Mouse (Mus musculus) heart, postnatal 10 days (tissue): ENCODE measurements around the gene Npm1. TPM values are rescaled to one million over a fixed set of nuclear protein-coding genes. Genes with fewer than 3 reads are reported as not detected.

ENCODE experiments used
- DNase-seq, 2 experiments: peaks; one replicate each; pipeline ENCODE4 v3.0.0; 2021
- intact Hi-C: fragments of 180-260 bp; cut with DNase I; formaldehyde crosslinking; loops from one replicate; pipeline ENCODE4 v1.15.1; 2025
- total RNA-seq, 2 experiments: library from RNA; stranded (reverse); gene quantifications; 2 replicates each; pipeline ENCODE4 v1.2.3; 2021

The Npm1 gene
- total RNA-seq, 2 experiments from 2014 or later, result 202 to 225 TPM

- peak in 1 of 2 experiments; percentile 63 for DNase-seq
- intact Hi-C loops, result loop anchor here (1.0 to 5.0 kb wide), 7 partner anchors 49 to 523 kb away; partner anchors contain the start of gene Fbxw11
Measured at GRCm38 (mm10) chr11:33147572-33148337, 15.3 kb downstream of the Npm1 start.

GRCm38 (mm10) chr11:33147171-33147571 is 15.8 kb downstream of the Npm1 start, which contains the start of gene Fgf18:
TSS of gene Fgf18 (minus strand) at chr11:33147400.
- peak; percentile 51 for DNase-seq
- intact Hi-C loops, result loop anchor here (5.0 kb wide), 3 partner anchors 115 to 505 kb away; partner anchors contain the start of gene Fbxw11

DNA sequence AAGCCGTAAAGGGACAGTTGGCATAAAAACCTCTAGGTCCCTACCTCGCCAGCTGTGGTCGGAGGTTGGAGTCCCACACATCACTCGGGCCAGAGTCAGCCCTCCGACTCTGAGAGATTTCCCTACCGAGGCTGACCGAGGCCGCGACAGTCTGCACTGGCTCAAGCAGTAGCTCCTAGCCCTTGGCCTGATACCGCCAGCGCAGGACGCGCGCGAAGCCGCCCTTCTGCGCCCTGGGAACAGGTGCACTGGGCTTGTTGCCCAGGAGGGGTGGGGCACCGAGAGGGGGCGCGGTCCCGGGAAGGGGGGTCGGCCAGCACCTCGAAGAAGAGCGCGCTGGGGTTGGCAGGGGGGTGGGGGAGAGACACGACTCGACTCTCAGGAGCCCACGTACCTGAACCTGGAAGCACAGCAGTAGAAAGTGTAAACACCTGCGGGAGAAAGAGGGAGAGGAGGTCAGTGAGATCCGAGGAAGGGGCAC is 16.3 kb downstream of the Npm1 start:
- intact Hi-C loops, result loop anchor here (5.0 kb wide), 3 partner anchors 114 to 504 kb away; partner anchors contain the start of gene Fbxw11
- peak; percentile 68 to 71 for DNase-seq

DNA sequence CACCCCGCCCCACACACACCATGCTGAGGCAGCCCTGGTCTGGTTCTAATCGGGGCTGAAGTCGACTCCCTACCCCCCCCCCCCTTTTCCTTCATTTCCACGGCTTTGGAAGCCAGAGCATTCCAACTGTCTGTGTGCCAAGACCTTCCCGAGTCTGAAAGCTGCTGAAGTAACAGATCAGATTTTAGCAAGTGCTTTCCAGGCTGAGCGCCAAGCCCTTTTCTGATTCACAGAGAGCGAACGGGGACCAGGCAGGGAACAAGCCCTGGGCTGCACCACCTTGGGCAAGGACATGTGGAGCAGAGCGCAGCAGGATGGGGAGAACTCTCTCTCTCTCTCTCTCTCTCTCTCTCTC is 16.9 kb downstream of the Npm1 start:
- intact Hi-C loops, result loop anchor here (5.0 kb wide), 3 partner anchors 114 to 504 kb away; partner anchors contain the start of gene Fbxw11

DNA sequence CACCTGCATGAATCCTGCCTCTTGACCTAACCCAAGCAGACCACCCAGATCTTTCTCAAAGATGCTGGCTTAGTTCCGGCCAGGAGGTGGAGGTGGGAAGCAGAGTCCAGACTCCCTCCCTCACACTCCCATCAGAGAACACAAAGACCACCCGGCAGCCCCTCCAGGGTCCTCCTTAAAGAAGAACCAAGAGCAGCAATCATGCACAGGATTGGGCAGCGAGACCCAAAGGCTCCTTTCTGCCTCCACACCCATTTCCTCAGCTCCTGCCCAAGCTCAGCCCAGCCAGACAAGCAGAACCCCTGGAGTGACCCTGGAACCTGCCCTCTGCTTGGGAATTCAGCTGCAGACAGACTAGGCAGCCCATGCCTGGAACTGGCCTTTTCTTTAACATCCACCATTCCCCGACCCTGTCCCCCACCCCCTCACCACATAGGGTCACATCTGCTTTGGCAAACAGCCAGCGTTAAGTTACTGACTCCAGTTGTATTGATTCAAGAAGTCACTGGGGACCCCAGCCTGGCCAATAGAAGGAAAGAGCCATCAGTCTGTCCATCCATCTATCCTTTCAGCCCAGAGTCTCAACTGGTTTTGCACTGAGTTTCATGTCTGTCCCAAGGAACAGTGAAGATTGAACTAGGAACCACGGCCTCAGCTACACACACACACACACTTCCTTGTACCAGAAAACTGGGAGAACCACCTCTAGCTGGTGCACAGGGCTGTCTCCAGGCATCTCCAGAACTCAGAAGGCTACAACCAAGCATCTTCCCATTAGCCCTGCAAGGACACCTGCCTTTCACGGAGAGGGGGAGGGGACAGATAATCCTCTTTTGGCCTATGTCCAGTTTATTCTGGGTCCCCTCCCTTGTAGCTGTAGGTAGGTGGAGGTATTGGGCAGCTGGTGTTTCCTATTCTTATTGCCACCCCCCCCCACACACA is 17.5 kb downstream of the Npm1 start:
- DNase-seq, result peak in 1 of 2 experiments; percentile 15
- intact Hi-C loops, result loop anchor here (5.0 kb wide), 3 partner anchors 113 to 503 kb away; partner anchors contain the start of gene Fbxw11

More for the DNA sequence above, 16.9 kb downstream of the Npm1 start:
- peak; percentile 94 for DNase-seq

GRCm38 (mm10) chr11:33143906-33144305 is 19.1 kb downstream of the Npm1 start:
- DNase-seq, result peak in 1 of 2 experiments; percentile 14
- intact Hi-C loops, result no loop called here

DNA sequence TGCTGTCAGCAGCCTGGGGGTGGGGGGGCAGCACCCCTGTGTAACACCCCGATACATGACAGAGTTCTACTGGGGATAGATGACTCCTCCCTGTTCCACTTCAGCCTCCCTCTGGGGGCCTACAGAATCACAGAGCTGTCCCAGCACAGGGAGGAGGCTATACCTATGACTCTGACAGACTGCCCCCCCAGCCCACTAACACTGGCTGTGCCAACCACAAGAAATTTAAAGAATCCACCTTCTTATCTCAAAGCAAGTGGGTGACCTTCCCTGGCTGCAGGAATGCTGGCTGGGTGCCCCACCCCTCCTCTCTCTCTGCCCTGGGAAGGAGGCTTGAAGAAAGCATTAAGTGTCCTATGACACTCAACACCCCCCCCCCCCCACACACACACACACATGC is 20.2 kb downstream of the Npm1 start:
- intact Hi-C loops, result no loop called here
- peak; percentile 67 to 75 for DNase-seq

DNA sequence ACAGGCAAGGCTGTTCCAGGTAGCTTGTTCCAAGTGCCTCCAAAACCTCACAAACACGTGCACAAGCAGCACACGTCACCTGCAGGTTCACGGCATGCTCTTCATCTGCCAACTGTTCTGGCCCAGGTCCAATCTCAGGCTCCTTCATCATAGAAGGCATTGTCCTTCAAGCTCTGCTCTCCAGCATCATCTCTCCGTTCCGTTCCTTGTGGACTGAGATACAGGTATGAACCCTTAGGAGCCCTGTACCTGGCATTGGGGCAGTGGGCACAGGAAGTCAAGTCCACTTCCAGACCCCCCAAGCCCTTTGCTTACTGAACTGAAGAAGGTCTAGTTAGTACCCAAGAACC is 22.9 kb downstream of the Npm1 start:
- DNase-seq, result no peak
- intact Hi-C loops, result no loop called here

DNA sequence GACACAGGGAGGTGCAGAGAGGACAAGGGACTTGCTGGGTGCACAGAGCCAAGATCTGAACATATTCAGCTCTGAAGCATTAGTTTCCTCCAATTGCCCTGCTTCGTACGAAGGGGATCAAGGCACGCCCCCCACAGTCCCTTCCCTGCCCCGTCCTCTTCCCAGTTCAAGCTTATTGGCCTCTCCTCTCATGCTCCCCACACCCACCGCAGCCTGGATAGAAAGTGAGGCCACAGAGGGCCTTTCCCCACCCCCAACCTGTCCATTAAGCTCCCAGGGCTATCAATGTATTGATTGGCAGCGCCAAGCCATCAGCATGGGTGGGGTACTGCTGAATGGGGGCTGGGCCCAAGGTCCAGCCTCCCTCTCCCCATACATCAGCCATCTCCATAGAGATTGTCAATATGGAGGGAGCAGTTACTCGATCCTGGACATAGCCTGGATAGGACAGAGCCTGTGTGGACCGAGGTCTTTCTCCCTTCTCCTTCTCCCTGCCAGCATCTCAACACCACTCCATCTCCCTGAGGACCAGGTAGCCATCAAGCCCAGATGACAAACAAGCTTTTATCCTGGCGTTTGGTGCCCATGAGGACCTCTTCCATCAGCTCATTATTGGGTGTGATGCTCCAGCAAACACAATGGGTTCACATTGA is 23.4 kb downstream of the Npm1 start:
- intact Hi-C loops, result no loop called here
- DNase-seq, result no peak

DNA sequence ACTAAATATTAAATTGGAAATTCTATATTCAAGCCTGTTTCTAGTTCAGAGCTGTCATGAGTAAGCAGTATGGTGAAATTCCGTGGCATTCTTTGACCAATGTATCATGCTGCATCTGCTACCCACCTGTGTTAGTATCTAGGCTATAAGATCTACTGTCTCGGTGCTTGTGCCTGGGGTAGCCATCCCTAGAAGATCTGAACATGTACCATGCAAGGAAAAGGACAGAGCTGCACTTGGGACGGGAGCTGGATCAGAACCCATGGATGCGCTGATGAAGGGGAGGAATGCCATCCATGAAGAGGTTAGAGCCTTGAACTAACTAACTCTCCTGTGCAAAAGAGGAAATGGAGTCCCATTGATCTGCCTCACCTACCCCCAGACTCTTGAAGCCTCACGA is 24.3 kb downstream of the Npm1 start:
- intact Hi-C loops, result no loop called here
- no peak for DNase-seq

GRCm38 (mm10) chr11:33134391-33134986 is 28.5 kb downstream of the Npm1 start:
- intact Hi-C loops, result no loop called here
- no peak for DNase-seq

GRCm38 (mm10) chr11:33132619-33133338 is 30.2 kb downstream of the Npm1 start:
- DNase-seq, result no peak
- intact Hi-C loops, result no loop called here

- DNase-seq, result peak; percentile 41 to 56
Measured at GRCm38 (mm10) chr11:33127058-33127457, 35.9 kb downstream of the Npm1 start.

GRCm38 (mm10) chr11:33122575-33123268 is 40.3 kb downstream of the Npm1 start:
- peak; percentile 35 to 44 for DNase-seq
- intact Hi-C loops, result no loop called here

More at GRCm38 (mm10) chr11:33127058-33127457, 35.9 kb downstream of the Npm1 start:
- intact Hi-C loops, result no loop called here

GRCm38 (mm10) chr11:33119556-33119955 is 43.5 kb downstream of the Npm1 start:
- no peak for DNase-seq

DNA sequence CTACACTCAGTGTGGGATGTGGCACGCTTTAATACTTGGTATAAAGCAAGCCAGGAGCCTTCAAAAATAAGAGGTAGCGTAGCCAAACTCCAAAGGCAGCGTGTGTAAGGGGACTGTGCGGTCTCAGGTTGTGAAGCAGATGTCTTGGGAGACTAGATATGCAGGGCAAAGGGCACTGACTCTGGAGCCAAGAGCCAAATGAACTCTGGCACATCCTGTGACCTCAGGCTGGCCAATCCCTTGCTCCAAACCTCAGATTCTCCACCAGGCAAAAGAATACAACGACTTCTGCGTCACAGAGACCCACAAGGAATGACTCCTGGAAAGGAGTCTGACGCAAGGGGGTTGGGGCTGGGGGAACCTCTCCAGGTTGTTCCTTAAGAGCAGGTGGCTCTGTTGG is 43.9 kb downstream of the Npm1 start:
- DNase-seq, result no peak
- intact Hi-C loops, result no loop called here

More at GRCm38 (mm10) chr11:33119556-33119955, 43.5 kb downstream of the Npm1 start:
- intact Hi-C loops, result no loop called here

DNA sequence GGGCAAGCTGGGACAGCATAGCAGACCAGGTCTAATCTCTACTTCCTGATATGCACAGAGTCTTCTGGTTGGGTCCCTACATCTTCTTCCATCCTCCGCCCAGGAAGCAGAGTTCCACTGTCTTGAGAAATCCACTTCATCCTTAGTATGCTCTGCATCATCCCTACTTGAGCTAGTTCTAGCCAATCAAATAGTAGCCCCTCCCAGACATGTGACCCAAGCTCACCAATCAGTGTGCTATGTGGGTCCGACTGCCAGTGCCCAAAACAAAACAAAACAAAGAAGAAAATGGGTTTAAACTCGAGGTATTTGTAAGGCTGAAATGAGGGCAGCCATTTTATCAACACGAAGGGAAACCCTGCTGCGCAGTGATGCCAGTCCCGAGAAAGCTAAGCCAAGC is 44.5 kb downstream of the Npm1 start:
- intact Hi-C loops, result no loop called here
- peak in 1 of 2 experiments; percentile 13 for DNase-seq

DNA sequence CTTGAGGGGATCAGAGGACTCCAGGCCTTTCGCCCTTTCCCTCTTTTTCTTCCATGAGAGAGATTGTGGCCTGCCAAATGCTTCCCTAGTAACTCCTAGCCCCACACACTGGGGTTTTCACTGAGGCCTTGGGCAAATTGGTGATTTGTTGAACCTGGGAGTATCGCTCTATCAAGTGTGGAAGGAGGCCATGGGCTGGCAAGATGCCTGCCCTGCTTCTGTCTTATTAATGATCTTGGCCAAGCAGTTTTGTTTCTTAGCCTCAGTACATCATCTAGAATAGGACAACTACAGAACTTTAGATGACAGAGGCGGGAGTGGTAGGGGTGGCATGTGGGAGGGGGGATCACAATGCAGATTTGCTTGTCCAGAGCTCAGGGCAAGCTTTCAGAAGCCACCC is 47.2 kb downstream of the Npm1 start:
- intact Hi-C loops, result no loop called here
- DNase-seq, result no peak

DNA sequence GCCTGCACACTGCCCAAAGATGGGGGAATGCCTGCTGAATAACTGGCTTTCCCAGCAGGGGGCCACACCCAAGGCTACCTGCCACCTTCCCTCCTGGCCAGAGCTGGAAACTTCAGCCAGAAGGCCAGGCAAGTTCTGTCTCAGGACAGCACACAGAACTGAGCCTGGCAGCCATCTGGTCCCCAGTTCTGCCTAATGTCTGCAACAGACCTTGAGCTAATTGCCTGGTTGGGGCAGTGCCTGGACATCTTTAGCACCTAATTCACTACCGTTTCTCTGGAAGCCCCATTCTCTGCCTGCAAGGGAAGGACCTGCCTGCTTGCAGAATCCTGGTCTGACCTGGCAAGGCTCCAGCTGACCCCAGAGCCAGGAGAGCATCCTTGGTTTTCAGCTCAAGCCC is 50.6 kb downstream of the Npm1 start:
- no peak for DNase-seq
- intact Hi-C loops, result no loop called here
